Mouse (Mus musculus) G1E (cell line): ENCODE data around the gene Ankdd1b. TPM values are rescaled to one million over a fixed set of nuclear protein-coding genes. Genes with fewer than 3 reads are reported as not detected.

ENCODE experiments used
- ATAC-seq: 2 replicates; pipeline ENCODE4 v1.8.0; 2016; ENCODE audit warnings: mild to moderate bottlenecking; ENCODE audit not compliant: insufficient number of reproducible peaks, poor library complexity, low FRiP score, severe bottlenecking; ENCODE audit errors: extremely low read depth
- DNase-seq: peaks from one replicate; pipeline ENCODE4 v3.0.0; 2012; ENCODE audit warnings: low spot score
- H3K27me3 ChIP-seq: 2 replicates; pipeline ENCODE4 v1.6.1; 2012; ENCODE audit warnings: mild to moderate bottlenecking, low read length, inconsistent platforms; ENCODE audit not compliant: insufficient read depth
- H3K36me3 ChIP-seq: replicated peaks from 2 replicates; pipeline ENCODE3; 2012; ENCODE audit warnings: mild to moderate bottlenecking, inconsistent platforms
- H3K4me1 ChIP-seq: 2 replicates; pipeline ENCODE4 v1.6.1; 2012; ENCODE audit warnings: low read depth, low read length, inconsistent platforms, mixed read lengths; ENCODE audit not compliant: insufficient read depth
- H3K4me3 ChIP-seq: 2 replicates; pipeline ENCODE4 v1.5.1; 2012; ENCODE audit warnings: low read depth, mild to moderate bottlenecking, inconsistent platforms, low read length, moderate library complexity, mixed read lengths
- H3K9me3 ChIP-seq: replicated peaks from 2 replicates; pipeline ENCODE4 v1.6.1; 2012; ENCODE audit warnings: inconsistent platforms
- CTCF ChIP-seq: IDR thresholded peaks from 2 replicates; pipeline ENCODE4 v1.5.1; 2012; ENCODE audit warnings: low read depth, low read length, inconsistent platforms, mixed read lengths
- GATA1 ChIP-seq: IDR thresholded peaks from 2 replicates; pipeline ENCODE4 v1.6.1; 2012; ENCODE audit warnings: borderline replicate concordance, low read length, inconsistent platforms, mixed read lengths
- GATA2 ChIP-seq: IDR thresholded peaks from 2 replicates; pipeline ENCODE4 v1.6.1; 2012; ENCODE audit warnings: low read depth, low read length, inconsistent platforms, borderline replicate concordance
- POLR2AphosphoS5 ChIP-seq: IDR thresholded peaks from 2 replicates; pipeline ENCODE4 v1.6.1; 2012; ENCODE audit warnings: low read depth, low read length, inconsistent platforms; ENCODE audit not compliant: insufficient replicate concordance
- TAL1 ChIP-seq: conservative IDR thresholded peaks from 2 replicates; pipeline ENCODE4 v1.6.1; 2012; ENCODE audit warnings: low read depth, low read length, inconsistent platforms, mixed read lengths
- polyA plus RNA-seq: library from polyadenylated mRNA; stranded (reverse); fragments of >175 nt; gene quantifications from 2 replicates; pipeline ENCODE4 v1.2.3, GENCODE M21; 2012
- total RNA-seq, 2 experiments: library from RNA; stranded (forward) in 1 of 2; stranded (reverse) in 1 of 2; fragments of 200-1000 nt in 1 of 2; fragments of >200 nt in 1 of 2; fragmentation: Nextera tagmentation in 1 of 2; gene quantifications; 2 replicates each; pipeline ENCODE4 v1.2.3; 2014 to 2017

Gene Ankdd1b
- total and polyA plus RNA-seq, 3 experiments, result 0.16 TPM; not detected in 2

DNA sequence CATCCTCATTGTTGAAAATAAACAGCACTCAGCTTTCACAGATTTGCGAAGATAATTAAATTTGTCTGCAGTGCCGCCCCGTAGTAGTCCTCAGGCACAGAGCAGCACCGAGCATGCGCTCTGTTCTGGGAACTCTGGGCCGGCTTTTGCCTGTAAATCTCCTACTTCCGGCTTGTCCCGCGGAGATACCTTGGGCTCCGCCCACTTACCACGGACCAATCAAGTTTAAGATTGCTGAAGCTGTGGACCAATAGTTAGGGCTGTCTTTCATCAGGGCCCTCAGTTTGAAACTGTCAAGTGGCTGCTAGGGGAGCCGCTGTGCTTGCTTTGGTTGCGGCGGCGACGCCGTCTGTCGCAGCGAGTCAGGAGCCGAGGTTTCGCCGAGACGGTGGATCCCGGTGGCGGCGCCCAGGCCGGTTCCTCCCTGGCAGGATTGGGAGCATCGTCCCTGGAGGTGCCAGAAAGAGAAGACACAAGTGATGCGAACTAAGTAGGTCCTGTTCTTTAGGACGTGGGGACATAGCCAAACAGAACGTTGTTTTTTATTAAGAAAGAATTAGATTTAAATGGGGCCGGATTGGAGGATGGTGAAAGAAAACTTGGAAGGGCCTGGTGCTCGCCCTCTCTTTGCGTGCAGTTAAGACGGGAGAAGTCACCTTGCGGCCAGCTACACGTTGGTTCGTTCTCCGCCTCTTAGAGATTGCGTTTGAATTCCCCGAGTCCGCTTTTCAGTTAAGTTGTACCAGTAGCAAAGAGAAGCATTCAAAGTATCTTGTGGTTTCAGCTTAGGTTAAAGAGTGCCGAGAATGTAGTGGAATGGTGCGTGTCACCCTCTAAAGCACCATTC is 82.7 kb downstream of the Ankdd1b start, which contains the start of gene Poc5:
Gene Poc5 (plus strand): TSS at position 253 of the 847 bp plus-strand sequence.
- Histone ChIP-seq H3K27me3 (peaks cover 9% of the 10 kb centered on the region), H3K36me3 (peaks cover 36% of the 10 kb centered on the region), H3K4me3 (peak within 1 kb of the TSS; percentile 88), H3K4me1 (peaks cover 14% of the 10 kb centered on the region), H3K9me3 (peaks cover 3% of the 10 kb centered on the region)
- DNase-seq (peak; percentile 85), ATAC-seq (peak; percentile 96)
- TF ChIP-seq POLR2AphosphoS5, result no peak
- no peak for TF ChIP-seq TAL1
- no peak for TF ChIP-seq GATA2
- TF ChIP-seq GATA1, result no peak
- no peak for TF ChIP-seq CTCF

DNA sequence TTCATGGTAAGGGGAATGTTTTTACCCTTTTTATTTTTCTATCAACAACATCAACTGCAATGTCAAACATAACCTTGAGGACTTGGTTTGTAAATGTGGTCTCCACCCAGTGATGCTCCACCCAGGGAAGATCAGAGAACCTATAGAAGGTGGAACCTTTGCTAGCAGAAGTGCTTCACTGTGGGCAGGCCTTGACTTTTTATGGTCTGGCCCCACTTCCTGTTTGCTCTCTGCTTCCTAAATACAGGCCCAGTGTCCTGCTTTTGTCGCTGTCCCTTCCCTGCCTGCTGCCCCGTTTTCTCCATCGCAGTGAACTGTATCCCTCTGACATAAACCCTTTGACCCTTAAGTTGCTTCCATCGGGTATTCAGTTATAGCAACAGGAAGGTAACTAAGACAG is 93.1 kb downstream of the Ankdd1b start:
- no peak for ATAC-seq
- Histone ChIP-seq H3K4me1 (no peaks in the 10 kb centered on the region), H3K9me3 (no peaks in the 10 kb centered on the region)

GRCm38 (mm10) chr13:96376871-96377270 is 94.1 kb downstream of the Ankdd1b start:
- H3K4me3 ChIP-seq, result no peak overlapping the region
- TF ChIP-seq CTCF, result no peak
- TF ChIP-seq GATA1, result no peak
- TF ChIP-seq POLR2AphosphoS5, result no peak
- no peak for TF ChIP-seq GATA2
- TF ChIP-seq TAL1, result no peak
- H3K36me3 ChIP-seq, result no peaks in the 10 kb centered on the region
- DNase-seq, result no peak
- H3K4me1 ChIP-seq, result no peaks in the 10 kb centered on the region
- ATAC-seq, result no peak
- H3K9me3 ChIP-seq, result no peaks in the 10 kb centered on the region
- H3K27me3 ChIP-seq, result peaks cover 7% of the 10 kb centered on the region

More for the DNA sequence above, 93.1 kb downstream of the Ankdd1b start:
- peaks cover 6% of the 10 kb centered on the region for H3K27me3 ChIP-seq
- no peak overlapping the region for H3K4me3 ChIP-seq
- TF ChIP-seq TAL1 (no peak), POLR2AphosphoS5 (no peak), GATA1 (no peak), GATA2 (no peak), CTCF (no peak)
- H3K36me3 ChIP-seq, result no peaks in the 10 kb centered on the region
- no peak for DNase-seq

GRCm38 (mm10) chr13:96375519-96375918 is 95.5 kb downstream of the Ankdd1b start:
- Histone ChIP-seq H3K9me3 (no peaks in the 10 kb centered on the region), H3K36me3 (no peaks in the 10 kb centered on the region), H3K4me1 (no peaks in the 10 kb centered on the region), H3K27me3 (peaks cover 8% of the 10 kb centered on the region), H3K4me3 (no peak overlapping the region)
- no peak for ATAC-seq
- peak; percentile 14 for DNase-seq
- TF ChIP-seq GATA2 (no peak), POLR2AphosphoS5 (no peak), CTCF (no peak), GATA1 (no peak), TAL1 (no peak)

Other genes starting within 250 kb of the Ankdd1b start
- gene Poc5, start 82.9 kb downstream of the Ankdd1b start, total RNA-seq (2014; fragmentation: Nextera tagmentation), result 23.3 and 27.0 TPM in 2 replicates
- gene Poc5, start 82.9 kb downstream of the Ankdd1b start, total RNA-seq (2017), result 18.1 and 20.3 TPM in 2 replicates
- gene Poc5, start 82.9 kb downstream of the Ankdd1b start, polyA plus RNA-seq, result 13.5 and 14.0 TPM in 2 replicates
- gene Gm17622, start 19.5 kb upstream of the Ankdd1b start, total RNA-seq (2014; fragmentation: Nextera tagmentation), result not detected in 2 replicates
- not detected in 2 replicates for gene Gm17622, start 19.5 kb upstream of the Ankdd1b start, total RNA-seq (2017)
- not detected in 2 replicates for gene Gm17622, start 19.5 kb upstream of the Ankdd1b start, polyA plus RNA-seq
- 44.1 and 49.7 TPM in 2 replicates for gene Polk, start 71.4 kb upstream of the Ankdd1b start, total RNA-seq (2014; fragmentation: Nextera tagmentation)
- gene Polk, start 71.4 kb upstream of the Ankdd1b start, total RNA-seq (2017), result 19.1 and 25.6 TPM in 2 replicates
- 0.36 and 0.72 TPM in 2 replicates for gene Polk, start 71.4 kb upstream of the Ankdd1b start, polyA plus RNA-seq
- gene Col4a3bp, start 71.4 kb upstream of the Ankdd1b start, total RNA-seq (2014; fragmentation: Nextera tagmentation), result 36.9 and 58.0 TPM in 2 replicates
- gene Col4a3bp, start 71.4 kb upstream of the Ankdd1b start, total RNA-seq (2017), result 40.0 and 57.5 TPM in 2 replicates
- 13.6 and 18.0 TPM in 2 replicates for gene Col4a3bp, start 71.4 kb upstream of the Ankdd1b start, polyA plus RNA-seq
- 170 and 206 TPM in 2 replicates for gene Hmgcr, start 199.7 kb upstream of the Ankdd1b start, total RNA-seq (2014; fragmentation: Nextera tagmentation)
- 268 and 329 TPM in 2 replicates for gene Hmgcr, start 199.7 kb upstream of the Ankdd1b start, total RNA-seq (2017)
- gene Hmgcr, start 199.7 kb upstream of the Ankdd1b start, polyA plus RNA-seq, result 15.5 and 18.5 TPM in 2 replicates